Mouse (Mus musculus): ENCODE measurements around the gene Galntl6. TPM values are rescaled to one million over a fixed set of nuclear protein-coding genes. Genes with fewer than 3 reads are reported as not detected.
"Not testable (repeated sequence)": the region's sequence is repeated elsewhere in the genome, so short reads cannot be mapped to it uniquely, and the experiment has no call there.

Galntl6 gene
- total and polyA plus RNA-seq, 3 experiments: not detected

GRCm38 (mm10) chr8:58487099-58487498 lies 425.3 kb downstream of the Galntl6 start:
- dilution Hi-C loops (cut with MboI; ENCODE audit: extremely low pct_ligation_motif_present, extremely low pct_unique_long_range_greater_than_20kb, low sequenced_read_pairs): no loop called here
- Histone ChIP-seq H3K4me2 (ENCODE audit: insufficient read depth, low read depth, poor library complexity, severe bottlenecking) (no peak overlapping the region), H3K4me1 (ENCODE audit: control insufficient read depth in 1 of 2, insufficient read depth in 2 of 2) (no peaks in the 10 kb centered on the region), H3K4me3 (replicated peaks in 1 of 3; ENCODE audit: low read depth in 2 of 3, low read length in 2 of 3, poor library complexity in 1 of 3) (no peak overlapping the region), H3K79me2 (replicated peaks; ENCODE audit: control insufficient read depth, extremely low read depth, insufficient read depth, poor library complexity, severe bottlenecking) (no peaks in the 10 kb centered on the region), H3K27me3 (replicated peaks) (no peaks in the 10 kb centered on the region), H3K9ac (ENCODE audit: insufficient read depth, low read depth) (no peak overlapping the region), H3K9me3 (replicated peaks; ENCODE audit: low read length) (peaks cover 4% of the 10 kb centered on the region), H3K27ac (ENCODE audit: insufficient read depth, low read depth) (no peak overlapping the region), H3K36me3 (replicated peaks in 1 of 2; ENCODE audit: control insufficient read depth in 1 of 2, insufficient read depth in 1 of 2, low read length in 1 of 2) (no peaks in the 10 kb centered on the region)
- no peak for DNase-seq (ENCODE audit: extremely low read depth)
- in situ Hi-C loops (cut with MboI; ENCODE audit: low pct_ligation_motif_present, low pct_unique_long_range_greater_than_20kb, low sequenced_read_pairs): no loop called here
- TF ChIP-seq RAD21 (IDR thresholded peaks at IDR 0.05; ENCODE audit: low read depth, low read length) (no peak), ZMIZ1 (IDR thresholded peaks at IDR 0.05; ENCODE audit: low read depth, low read length) (no peak), IRF4 (IDR thresholded peaks at IDR 0.05; ENCODE audit: low read depth, low read length) (no peak), MYC (IDR thresholded peaks at IDR 0.05; ENCODE audit: low read depth, low read length) (no peak), MAZ (IDR thresholded peaks at IDR 0.05; ENCODE audit: low read depth, low read length) (no peak), USF2 (conservative IDR thresholded peaks at IDR 0.05; ENCODE audit: low read depth, low read length) (no peak)

GRCm38 (mm10) chr8:58463342-58463741 lies 449.1 kb downstream of the Galntl6 start:
- H3K4me1 ChIP-seq (ENCODE audit: control insufficient read depth in 1 of 2, insufficient read depth in 2 of 2); H3K36me3 ChIP-seq (replicated peaks in 1 of 2; ENCODE audit: control insufficient read depth in 1 of 2, insufficient read depth in 1 of 2, low read length in 1 of 2); dilution Hi-C loops (cut with MboI; ENCODE audit: extremely low pct_ligation_motif_present, extremely low pct_unique_long_range_greater_than_20kb, low sequenced_read_pairs); H3K4me3 ChIP-seq (replicated peaks in 1 of 3; ENCODE audit: low read depth in 2 of 3, low read length in 2 of 3, poor library complexity in 1 of 3); H3K9ac ChIP-seq (ENCODE audit: insufficient read depth, low read depth); H3K79me2 ChIP-seq (replicated peaks; ENCODE audit: control insufficient read depth, extremely low read depth, insufficient read depth, poor library complexity, severe bottlenecking); H3K4me2 ChIP-seq (ENCODE audit: insufficient read depth, low read depth, poor library complexity, severe bottlenecking); H3K9me3 ChIP-seq (replicated peaks; ENCODE audit: low read length); in situ Hi-C loops (cut with MboI; ENCODE audit: low pct_ligation_motif_present, low pct_unique_long_range_greater_than_20kb, low sequenced_read_pairs); H3K27me3 ChIP-seq (replicated peaks); DNase-seq (ENCODE audit: extremely low read depth); H3K27ac ChIP-seq (ENCODE audit: insufficient read depth, low read depth): not testable (repeated sequence)

- DNase-seq (ENCODE audit: extremely low read depth): no peak
- TF ChIP-seq MXI1 (IDR thresholded peaks at IDR 0.05; ENCODE audit: low read depth, low read length) (no peak), MEF2A (IDR thresholded peaks at IDR 0.05; ENCODE audit: borderline replicate concordance, low read depth, low read length) (no peak), POLR2A (IDR thresholded peaks at IDR 0.05; ENCODE audit: low read depth, low read length) (no peak), PAX5 (IDR thresholded peaks at IDR 0.05; ENCODE audit: low read length) (no peak), ZC3H11A (IDR thresholded peaks at IDR 0.05; ENCODE audit: low read depth, low read length) (no peak), BHLHE40 (IDR thresholded peaks at IDR 0.05; ENCODE audit: low read depth, low read length) (no peak), TBP (conservative IDR thresholded peaks at IDR 0.05; ENCODE audit: low read depth, low read length) (no peak), TCF12 (IDR thresholded peaks at IDR 0.05; ENCODE audit: low read depth, low read length) (no peak)
- H3K27me3 ChIP-seq (replicated peaks): no peaks in the 10 kb centered on the region
- H3K36me3 ChIP-seq (replicated peaks in 1 of 2; ENCODE audit: control insufficient read depth in 1 of 2, insufficient read depth in 1 of 2, low read length in 1 of 2): no peaks in the 10 kb centered on the region
- in situ Hi-C loops (cut with MboI; ENCODE audit: low pct_ligation_motif_present, low pct_unique_long_range_greater_than_20kb, low sequenced_read_pairs): no loop called here
- H3K79me2 ChIP-seq (replicated peaks; ENCODE audit: control insufficient read depth, extremely low read depth, insufficient read depth, poor library complexity, severe bottlenecking): no peaks in the 10 kb centered on the region
- H3K9me3 ChIP-seq (replicated peaks; ENCODE audit: low read length): no peaks in the 10 kb centered on the region
- no peaks in the 10 kb centered on the region for H3K4me1 ChIP-seq (ENCODE audit: control insufficient read depth in 1 of 2, insufficient read depth in 2 of 2)
- dilution Hi-C loops (cut with MboI; ENCODE audit: extremely low pct_ligation_motif_present, extremely low pct_unique_long_range_greater_than_20kb, low sequenced_read_pairs): no loop called here
- H3K4me2 ChIP-seq (ENCODE audit: insufficient read depth, low read depth, poor library complexity, severe bottlenecking): no peak overlapping the region
- H3K27ac ChIP-seq (ENCODE audit: insufficient read depth, low read depth): no peak overlapping the region
- no peak overlapping the region for H3K9ac ChIP-seq (ENCODE audit: insufficient read depth, low read depth)
- no peak overlapping the region for H3K4me3 ChIP-seq (replicated peaks in 1 of 3; ENCODE audit: low read depth in 2 of 3, low read length in 2 of 3, poor library complexity in 1 of 3)
Measured at GRCm38 (mm10) chr8:58442696-58443095, 469.7 kb downstream of the Galntl6 start.

Data from CH12.LX (cell line).